Mouse (Mus musculus) intestine, embryonic 14.5 days (tissue): ENCODE measurements around the gene Oser1. TPM values are rescaled to one million over a fixed set of nuclear protein-coding genes. Genes with fewer than 3 reads are reported as not detected.
A peak's percentile ranks its signal among the peaks of the same experiment; 100 is the strongest.

Experiments used
- ATAC-seq: fragments of 200-750 bp; cut with Nextera tagmentation; replicated peaks from 2 replicates; pipeline ENCODE4 v1.8.0; 2017; ENCODE audit warnings: low read depth, moderate number of reproducible peaks, moderate TSS enrichment, moderate library complexity; ENCODE audit not compliant: low FRiP score, low TSS enrichment
- DNase-seq: peaks from one replicate; pipeline ENCODE4 v3.0.0-alpha.2; 2018; ENCODE audit warnings: low spot score
- H3K27ac ChIP-seq: fragments of 300-500 bp; sonication (generic); 2 replicates; pipeline ENCODE4 v1.5.1; 2014; ENCODE audit warnings: low read depth, mild to moderate bottlenecking, control low read depth
- H3K27me3 ChIP-seq: fragments of 300-500 bp; sonication (generic); replicated peaks from 2 replicates; pipeline ENCODE4 v1.6.1; 2014; ENCODE audit warnings: low read length, control low read depth; ENCODE audit not compliant: control insufficient read depth, insufficient read depth
- H3K36me3 ChIP-seq: fragments of 300-500 bp; sonication (generic); 2 replicates; pipeline ENCODE4 v1.6.1; 2014; ENCODE audit warnings: low read length, control low read depth; ENCODE audit not compliant: control insufficient read depth, insufficient read depth
- H3K4me1 ChIP-seq: fragments of 300-500 bp; sonication (generic); replicated peaks from 2 replicates; pipeline ENCODE4 v1.6.1; 2014; ENCODE audit warnings: low read length, control low read depth, mixed read lengths; ENCODE audit not compliant: control insufficient read depth, insufficient read depth
- H3K4me2 ChIP-seq: fragments of 300-500 bp; sonication (generic); 2 replicates; pipeline ENCODE4 v1.6.1; 2014; ENCODE audit warnings: low read length
- H3K4me3 ChIP-seq: fragments of 300-500 bp; sonication (generic); 2 replicates; pipeline ENCODE4 v1.5.1; 2014; ENCODE audit warnings: low read depth, low read length, control low read depth, mixed read lengths
- H3K9ac ChIP-seq: fragments of 300-500 bp; sonication (generic); 2 replicates; pipeline ENCODE4 v1.6.1; 2014; ENCODE audit warnings: mild to moderate bottlenecking, low read length
- H3K9me3 ChIP-seq: fragments of 300-500 bp; sonication (generic); 2 replicates; pipeline ENCODE4 v1.6.1; 2016; ENCODE audit warnings: low read length, control low read depth; ENCODE audit not compliant: control insufficient read depth
- WGBS: fragments of 180-500 bp; shearing (Covaris S2); extraction: QIAGEN DNeasy Blood & Tissue Kit; methylation state at CpG from one replicate; pipeline ENCODE4 v1.1.7; 2014; 5-methylcytosine and 5-hydroxymethylcytosine counted together
- polyA plus RNA-seq: library from polyadenylated mRNA; unstranded; fragments of >200 nt; fragmentation: Nextera tagmentation; extraction: Ambion mirVana; gene quantifications from 2 replicates; pipeline ENCODE4 v1.2.1, GENCODE M21; 2014

The Oser1 gene
- polyA plus RNA-seq, 1 experiment from 2014 or later, result 88.9 TPM

- no peak overlapping the region for H3K27ac ChIP-seq
- no peak overlapping the region for H3K4me2 ChIP-seq
- no peak overlapping the region for H3K4me3 ChIP-seq
- no peak for ATAC-seq
- H3K4me1 ChIP-seq, result no peaks in the 10 kb centered on the region
- H3K27me3 ChIP-seq, result no peaks in the 10 kb centered on the region
- WGBS, result 92% methylated on average over 3 of the region's 3 CpGs
- peaks cover 81% of the 10 kb centered on the region for H3K36me3 ChIP-seq
- no peak overlapping the region for H3K9ac ChIP-seq
- no peak for DNase-seq
- H3K9me3 ChIP-seq, result no peaks in the 10 kb centered on the region
Observed at GRCm38 (mm10) chr2:163410211-163410610, 14.3 kb downstream of the Oser1 start.

DNA sequence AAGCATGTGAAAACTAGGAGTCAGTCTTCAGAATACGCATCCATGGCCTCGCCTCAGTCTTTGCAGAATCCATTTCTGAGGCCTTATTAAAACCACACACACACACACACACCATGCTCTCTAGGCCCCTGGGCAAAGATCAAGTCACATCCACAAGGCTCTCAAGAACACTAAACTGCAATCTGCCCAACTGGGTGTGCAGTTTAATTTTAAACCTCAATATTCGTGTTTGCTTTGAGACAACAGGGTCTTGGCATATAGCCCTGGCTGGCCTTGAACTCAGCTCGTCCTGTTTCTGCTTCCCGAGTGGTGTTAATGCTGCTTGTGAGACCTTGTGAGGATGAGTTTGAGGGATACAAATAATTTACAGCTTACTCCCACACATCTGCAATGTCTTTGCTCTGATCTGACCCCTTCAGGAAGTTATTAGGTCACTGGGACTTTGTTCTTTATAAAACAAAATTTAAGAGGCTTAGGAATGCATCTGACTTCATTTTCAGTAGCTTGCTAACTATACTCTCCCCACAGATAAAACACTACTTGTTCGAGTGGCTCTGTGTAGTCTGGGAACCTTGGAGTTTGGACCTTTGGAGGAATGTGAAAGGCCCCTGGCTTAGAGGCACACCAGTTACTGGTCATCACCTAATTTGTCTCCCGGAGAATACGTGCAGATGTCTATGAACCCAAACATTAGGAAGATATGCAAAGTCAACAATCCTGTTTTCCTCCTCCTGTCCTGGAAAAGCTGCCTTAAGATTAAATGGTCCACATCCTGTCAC lies 20.3 kb downstream of the Oser1 start:
- Histone ChIP-seq H3K27me3 (no peaks in the 10 kb centered on the region), H3K4me3 (no peak overlapping the region), H3K9me3 (no peaks in the 10 kb centered on the region), H3K4me2 (no peak overlapping the region), H3K36me3 (peaks cover 38% of the 10 kb centered on the region), H3K9ac (no peak overlapping the region), H3K27ac (no peak overlapping the region), H3K4me1 (no peaks in the 10 kb centered on the region)
- ATAC-seq (0 out of 2 replicates have a peak, but pooled peaks have one; percentile 34), DNase-seq (no peak)
- 69% methylated on average over 8 of the region's 8 CpGs for WGBS

DNA sequence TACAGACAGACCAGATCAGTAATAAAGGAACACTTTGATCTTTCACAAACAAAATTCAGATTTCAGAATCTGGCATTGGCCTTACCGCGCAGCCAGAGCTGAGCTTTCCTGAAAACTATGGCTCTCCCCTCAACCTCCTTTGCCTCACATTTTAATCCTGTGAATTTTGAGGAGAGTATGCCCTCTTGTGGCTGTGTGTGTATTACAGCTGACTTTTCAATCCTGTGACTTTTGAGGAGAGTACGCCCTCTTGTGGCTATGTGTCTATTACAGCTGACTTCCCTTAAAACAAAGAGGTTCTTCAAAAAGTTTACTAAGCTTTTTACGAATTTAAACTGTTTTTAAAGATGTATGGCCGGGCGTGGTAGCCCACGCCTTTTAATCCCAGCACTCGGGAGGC lies 23.3 kb downstream of the Oser1 start:
- no peak for ATAC-seq
- Histone ChIP-seq H3K4me2 (no peak overlapping the region), H3K27me3 (no peaks in the 10 kb centered on the region), H3K9me3 (no peaks in the 10 kb centered on the region), H3K27ac (no peak overlapping the region), H3K4me1 (peaks cover 10% of the 10 kb centered on the region), H3K36me3 (peaks cover 15% of the 10 kb centered on the region; the same call in 1 of the 2 replicates), H3K4me3 (no peak overlapping the region), H3K9ac (no peak overlapping the region)
- DNase-seq, result peak; percentile 96
- WGBS, result 10% methylated on average over 8 of the region's 8 CpGs

- peaks cover 10% of the 10 kb centered on the region for H3K4me1 ChIP-seq
- H3K27me3 ChIP-seq, result no peaks in the 10 kb centered on the region
- WGBS, result 75% methylated on average over 8 of the region's 8 CpGs
- no peak overlapping the region for H3K4me2 ChIP-seq
- no peaks in the 10 kb centered on the region for H3K9me3 ChIP-seq
- no peak overlapping the region for H3K27ac ChIP-seq
- peaks cover 3% of the 10 kb centered on the region; the same call in 1 of the 2 replicates for H3K36me3 ChIP-seq
- DNase-seq, result no peak
- H3K4me3 ChIP-seq, result no peak overlapping the region
- no peak overlapping the region for H3K9ac ChIP-seq
- no peak for ATAC-seq
Observed at GRCm38 (mm10) chr2:163399222-163399621, 25.3 kb downstream of the Oser1 start.

DNA sequence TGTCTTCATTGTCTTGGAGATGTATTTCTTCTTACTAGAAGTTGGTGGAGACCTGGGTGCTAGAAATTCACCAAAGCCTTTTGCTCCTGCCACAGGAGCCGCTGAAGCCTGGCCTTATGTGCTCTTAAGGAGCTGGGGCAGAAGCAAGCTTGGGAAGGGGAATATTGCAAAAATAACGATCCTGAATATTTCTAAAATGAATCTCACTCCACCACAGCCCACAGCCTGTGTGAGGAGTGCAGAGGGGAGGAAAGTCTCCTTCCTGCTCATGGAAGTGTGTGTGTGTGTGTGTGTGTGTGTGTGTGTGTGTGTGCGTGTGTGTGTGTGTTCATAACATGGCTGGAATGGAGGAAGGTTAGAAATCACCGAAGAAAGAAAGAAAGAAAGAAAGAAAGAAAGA lies 25.7 kb downstream of the Oser1 start:
- peak overlapping the region; percentile 78 for H3K27ac ChIP-seq
- 74% methylated on average over 4 of the region's 4 CpGs for WGBS
- no peak overlapping the region for H3K4me3 ChIP-seq
- DNase-seq (no peak), ATAC-seq (no peak)
- H3K4me2 ChIP-seq, result peak overlapping the region; percentile 48
- no peaks in the 10 kb centered on the region for H3K27me3 ChIP-seq
- H3K4me1 ChIP-seq, result peaks cover 10% of the 10 kb centered on the region
- H3K9ac ChIP-seq, result no peak overlapping the region
- no peaks in the 10 kb centered on the region for H3K9me3 ChIP-seq
- no peaks in the 10 kb centered on the region for H3K36me3 ChIP-seq

DNA sequence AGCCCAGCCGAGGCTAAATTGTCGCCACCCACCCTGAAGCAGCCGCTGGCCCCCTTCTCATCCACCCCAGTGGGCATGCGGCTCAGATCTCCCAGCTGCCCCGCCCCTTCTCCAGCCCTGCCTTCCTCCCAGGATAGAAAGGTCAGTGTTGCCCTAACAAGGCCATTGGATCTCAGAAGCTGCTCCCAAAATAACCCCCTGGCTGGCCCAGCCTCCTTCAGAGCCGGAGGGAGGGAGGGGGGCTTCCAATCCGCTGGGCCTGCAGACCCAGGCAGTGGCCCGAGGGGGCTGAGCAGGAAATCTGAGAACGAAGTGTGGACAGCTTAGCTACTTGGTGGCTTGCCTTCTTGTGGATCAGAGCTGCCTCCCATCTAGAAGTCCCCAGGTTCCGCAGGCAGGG lies 26.6 kb downstream of the Oser1 start, which contains the start of gene Jph2:
Jph2 (minus strand) TSS at position 89 of the 400 bp plus-strand sequence.
- 11% methylated on average over 10 of the region's 10 CpGs for WGBS
- no peaks in the 10 kb centered on the region for H3K27me3 ChIP-seq
- ATAC-seq, result peak; percentile 64

GRCm38 (mm10) chr2:163397071-163397470 lies 27.4 kb downstream of the Oser1 start:
- no peak for ATAC-seq
- Histone ChIP-seq H3K9ac (peak overlapping the region; percentile 52), H3K36me3 (no peaks in the 10 kb centered on the region), H3K4me1 (peaks cover 10% of the 10 kb centered on the region), H3K27me3 (no peaks in the 10 kb centered on the region), H3K9me3 (no peaks in the 10 kb centered on the region), H3K4me3 (peak overlapping the region; percentile 32), H3K4me2 (peak overlapping the region; percentile 48), H3K27ac (peak overlapping the region; percentile 78)
- DNase-seq, result no peak
- 84% methylated on average over 19 of the region's 19 CpGs for WGBS

More for the DNA sequence above, 26.6 kb downstream of the Oser1 start, which contains the start of gene Jph2:
- peak; percentile 68 for DNase-seq
- H3K4me2 ChIP-seq, result peak within 1 kb of the TSS; percentile 48
- H3K27ac ChIP-seq, result peak within 1 kb of the TSS; percentile 78
- H3K36me3 ChIP-seq, result no peaks in the 10 kb centered on the region
- peak within 1 kb of the TSS; percentile 32 for H3K4me3 ChIP-seq
- H3K9ac ChIP-seq, result peak within 1 kb of the TSS; percentile 52
- no peaks in the 10 kb centered on the region for H3K9me3 ChIP-seq
- peaks cover 10% of the 10 kb centered on the region for H3K4me1 ChIP-seq

DNA sequence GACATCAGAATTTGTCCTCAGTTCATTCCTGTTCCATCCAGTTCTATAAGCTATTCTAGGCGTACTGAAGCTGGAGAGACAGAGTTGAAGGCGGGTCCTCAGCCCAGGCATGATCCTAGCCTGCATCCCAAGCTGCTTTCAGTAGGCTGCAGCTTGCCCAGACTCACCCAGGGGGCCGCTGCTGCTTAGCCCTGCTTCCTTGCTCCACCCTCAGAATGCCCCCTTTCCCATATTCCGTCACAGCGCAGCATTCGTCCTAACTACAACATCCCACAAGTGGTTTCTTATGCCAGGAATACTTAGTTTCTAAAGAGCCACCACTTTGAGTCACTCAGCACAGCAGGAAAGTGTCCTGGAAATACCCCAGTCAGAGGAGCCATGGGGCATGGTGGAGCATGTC lies 29.5 kb downstream of the Oser1 start:
- no peak for ATAC-seq
- Histone ChIP-seq H3K4me3 (peak overlapping the region; percentile 26; the same call in 1 of the 2 replicates), H3K4me1 (peaks cover 10% of the 10 kb centered on the region), H3K36me3 (no peaks in the 10 kb centered on the region), H3K4me2 (peak overlapping the region; percentile 48), H3K27me3 (no peaks in the 10 kb centered on the region), H3K9ac (peak overlapping the region; percentile 7; the same call in 1 of the 2 replicates), H3K9me3 (no peaks in the 10 kb centered on the region), H3K27ac (no peak overlapping the region)
- 74% methylated on average over 6 of the region's 6 CpGs for WGBS
- DNase-seq, result no peak
